Mouse (Mus musculus) liver, embryonic 15.5 days (tissue): ENCODE data around the gene Kat2a. TPM values are rescaled to one million over a fixed set of nuclear protein-coding genes. Genes with fewer than 3 reads are reported as not detected.
A peak's percentile ranks its signal among the peaks of the same experiment; 100 is the strongest.

Experiments
- ATAC-seq: fragments of 200-750 bp; cut with Nextera tagmentation; 2 replicates; pipeline ENCODE4 v1.8.0; 2017; ENCODE audit warnings: moderate number of reproducible peaks, mild to moderate bottlenecking, moderate library complexity; ENCODE audit not compliant: insufficient read depth
- H3K27ac ChIP-seq: fragments of 300-500 bp; sonication (generic); replicated peaks from 2 replicates; pipeline ENCODE4 v1.5.1; 2015; ENCODE audit warnings: mild to moderate bottlenecking, inconsistent platforms
- H3K27me3 ChIP-seq: fragments of 300-500 bp; sonication (generic); 2 replicates; pipeline ENCODE4 v1.6.1; 2015; ENCODE audit warnings: mild to moderate bottlenecking, inconsistent platforms
- H3K36me3 ChIP-seq: fragments of 300-500 bp; sonication (generic); replicated peaks from 2 replicates; pipeline ENCODE4 v1.6.1; 2015; ENCODE audit warnings: moderate library complexity, mild to moderate bottlenecking, inconsistent platforms
- H3K4me1 ChIP-seq: fragments of 300-500 bp; sonication (generic); replicated peaks from 2 replicates; pipeline ENCODE4 v1.6.1; 2015; ENCODE audit warnings: inconsistent platforms
- H3K4me2 ChIP-seq: fragments of 300-500 bp; sonication (generic); 2 replicates; pipeline ENCODE4 v1.6.1; 2015; ENCODE audit warnings: moderate library complexity, mild to moderate bottlenecking, inconsistent platforms
- H3K4me3 ChIP-seq: fragments of 300-500 bp; sonication (generic); replicated peaks from 2 replicates; pipeline ENCODE4 v1.5.1; 2015; ENCODE audit warnings: mild to moderate bottlenecking, inconsistent platforms
- H3K9ac ChIP-seq: fragments of 300-500 bp; sonication (generic); 2 replicates; pipeline ENCODE4 v1.6.1; 2015; ENCODE audit warnings: moderate library complexity, mild to moderate bottlenecking, inconsistent platforms
- H3K9me3 ChIP-seq: fragments of 300-500 bp; sonication (generic); replicated peaks from 2 replicates; pipeline ENCODE4 v1.6.1; 2016; ENCODE audit warnings: inconsistent platforms
- WGBS: fragments of 180-500 bp; shearing (Covaris S2); methylation state at CpG from one replicate; pipeline ENCODE4 v1.1.7; 2015; ENCODE audit warnings: mixed read lengths; ENCODE audit not compliant: insufficient replicate concordance; 5-methylcytosine and 5-hydroxymethylcytosine counted together
- polyA plus RNA-seq: library from polyadenylated mRNA; unstranded; fragments of >200 nt; fragmentation: Nextera tagmentation; extraction: Ambion mirVana; gene quantifications from 2 replicates; pipeline ENCODE4 v1.2.1, GENCODE M21; 2015

The Kat2a gene
- polyA plus RNA-seq, 1 experiment from 2014 or later = 14.1 TPM

- no peak overlapping the region for H3K4me3 ChIP-seq
- no peaks in the 10 kb centered on the region for H3K27me3 ChIP-seq
- ATAC-seq = no peak
- H3K9ac ChIP-seq = no peak overlapping the region
- peaks cover 59% of the 10 kb centered on the region for H3K36me3 ChIP-seq
- H3K27ac ChIP-seq = peak overlapping the region; percentile 45; the same call in 1 of the 2 replicates
- WGBS = 83% methylated on average over 11 of the region's 11 CpGs
- peaks cover 52% of the 10 kb centered on the region for H3K4me1 ChIP-seq
- no peak overlapping the region for H3K4me2 ChIP-seq
- H3K9me3 ChIP-seq = no peaks in the 10 kb centered on the region
These were observed 7.6 kb upstream of the Kat2a start for GRCm38 (mm10) chr11:100719893-100720292.

DNA sequence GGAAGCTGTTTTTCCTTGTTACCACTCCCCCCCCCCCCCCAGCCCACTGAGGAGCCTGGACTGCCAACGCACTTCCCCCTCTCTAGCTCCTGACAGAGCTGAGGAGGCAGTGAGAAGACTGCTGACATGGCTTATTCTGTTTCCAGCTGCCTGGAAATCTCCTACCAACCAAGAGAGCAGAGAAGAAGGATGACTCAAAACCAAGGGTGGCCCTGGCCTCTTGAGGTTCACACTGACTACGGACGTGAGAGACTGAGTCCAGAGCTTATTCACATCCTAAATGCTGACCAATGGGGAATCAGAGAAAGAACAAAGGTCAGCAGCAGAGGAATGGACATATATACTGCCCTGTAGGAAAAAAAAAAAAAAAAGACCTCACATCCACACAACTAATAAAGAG, 7.0 kb upstream of the Kat2a start:
- Histone ChIP-seq H3K4me2 (no peak overlapping the region), H3K4me3 (no peak overlapping the region), H3K36me3 (peaks cover 61% of the 10 kb centered on the region), H3K27ac (0 out of 2 replicates have a peak overlapping the region, but pooled peaks have one; percentile 45), H3K9me3 (no peaks in the 10 kb centered on the region), H3K4me1 (peaks cover 52% of the 10 kb centered on the region), H3K9ac (no peak overlapping the region), H3K27me3 (no peaks in the 10 kb centered on the region)
- peak; percentile 25; the same call in 1 of the 2 replicates for ATAC-seq
- 81% methylated on average over 3 of the region's 3 CpGs for WGBS

DNA sequence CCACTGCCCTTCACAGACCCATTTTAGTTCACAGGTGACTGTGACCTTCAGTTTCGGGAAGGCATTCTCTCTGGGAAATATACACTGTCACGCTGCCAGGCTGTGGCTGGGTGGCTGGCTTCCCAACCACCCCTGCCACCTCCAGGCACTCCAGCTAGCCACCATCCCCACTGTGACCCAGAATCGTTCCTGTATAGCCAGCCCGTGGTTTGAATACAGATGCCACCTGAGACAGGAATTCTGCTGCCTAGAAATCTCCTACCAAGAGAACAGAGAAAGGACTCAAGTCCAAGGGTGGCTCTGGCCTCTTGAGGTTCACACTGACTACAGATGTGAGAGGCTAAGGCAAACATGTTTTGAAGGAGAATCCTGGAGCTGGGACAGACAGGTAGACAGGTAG, 6.6 kb upstream of the Kat2a start:
- WGBS = 90% methylated on average over 4 of the region's 4 CpGs
- peaks cover 54% of the 10 kb centered on the region for H3K4me1 ChIP-seq
- ATAC-seq = no peak

GRCm38 (mm10) chr11:100718462-100718861, 6.2 kb upstream of the Kat2a start:
- peaks cover 61% of the 10 kb centered on the region for H3K36me3 ChIP-seq
- no peak overlapping the region for H3K27ac ChIP-seq
- H3K4me2 ChIP-seq = no peak overlapping the region
- WGBS = 90% methylated on average over 7 of the region's 7 CpGs
- ATAC-seq = no peak
- H3K9ac ChIP-seq = no peak overlapping the region
- H3K4me1 ChIP-seq = peaks cover 55% of the 10 kb centered on the region
- no peaks in the 10 kb centered on the region for H3K27me3 ChIP-seq
- H3K9me3 ChIP-seq = no peaks in the 10 kb centered on the region
- H3K4me3 ChIP-seq = no peak overlapping the region

More for the DNA sequence above, 6.6 kb upstream of the Kat2a start:
- Histone ChIP-seq H3K27ac (0 out of 2 replicates have a peak overlapping the region, but pooled peaks have one; percentile 0), H3K9ac (no peak overlapping the region), H3K36me3 (peaks cover 61% of the 10 kb centered on the region), H3K4me2 (no peak overlapping the region), H3K4me3 (no peak overlapping the region), H3K27me3 (no peaks in the 10 kb centered on the region), H3K9me3 (no peaks in the 10 kb centered on the region)

GRCm38 (mm10) chr11:100716649-100717048, 4.4 kb upstream of the Kat2a start:
- peaks cover 61% of the 10 kb centered on the region for H3K36me3 ChIP-seq
- H3K27me3 ChIP-seq = no peaks in the 10 kb centered on the region
- ATAC-seq = no peak
- H3K27ac ChIP-seq = no peak overlapping the region
- H3K9me3 ChIP-seq = no peaks in the 10 kb centered on the region
- H3K9ac ChIP-seq = no peak overlapping the region
- no peak overlapping the region for H3K4me3 ChIP-seq
- 74% methylated on average over 3 of the region's 3 CpGs for WGBS
- peaks cover 55% of the 10 kb centered on the region for H3K4me1 ChIP-seq
- H3K4me2 ChIP-seq = no peak overlapping the region

GRCm38 (mm10) chr11:100714948-100715347, 2.7 kb upstream of the Kat2a start:
- no peak overlapping the region for H3K9ac ChIP-seq
- peak overlapping the region; percentile 86; the same call in 1 of the 2 replicates for H3K4me2 ChIP-seq
- H3K36me3 ChIP-seq = peaks cover 59% of the 10 kb centered on the region
- H3K9me3 ChIP-seq = no peaks in the 10 kb centered on the region
- H3K27ac ChIP-seq = no peak overlapping the region; the same call in 1 of the 2 replicates
- H3K27me3 ChIP-seq = no peaks in the 10 kb centered on the region
- WGBS = 90% methylated on average over 6 of the region's 6 CpGs
- H3K4me1 ChIP-seq = peaks cover 46% of the 10 kb centered on the region
- no peak overlapping the region for H3K4me3 ChIP-seq
- no peak for ATAC-seq

DNA sequence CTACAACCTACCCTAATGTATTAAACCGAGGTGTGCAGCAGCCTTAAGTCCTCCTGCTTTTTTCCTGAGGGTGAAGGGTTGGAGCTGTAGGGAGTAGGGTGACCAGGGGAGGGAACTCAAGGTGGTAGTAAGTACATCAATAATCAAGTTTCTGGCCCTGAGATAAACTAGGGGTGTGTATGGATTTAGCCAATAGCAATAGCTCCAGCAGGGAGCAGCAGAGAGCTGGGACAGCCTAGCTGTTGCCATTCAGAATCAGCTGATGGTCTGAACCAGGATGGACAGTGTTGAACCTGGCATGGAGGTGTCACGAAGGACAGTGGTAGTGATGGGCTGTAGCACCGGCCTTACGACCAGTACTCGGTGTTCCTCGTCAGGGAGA, 2.3 kb upstream of the Kat2a start:
- no peaks in the 10 kb centered on the region for H3K9me3 ChIP-seq
- no peaks in the 10 kb centered on the region for H3K27me3 ChIP-seq
- WGBS = 40% methylated on average over 6 of the region's 6 CpGs
- ATAC-seq = peak; percentile 47
- peak overlapping the region; percentile 86 for H3K4me2 ChIP-seq
- H3K9ac ChIP-seq = peak overlapping the region; percentile 48; the same call in 1 of the 2 replicates
- peak overlapping the region; percentile 52 for H3K4me3 ChIP-seq
- H3K36me3 ChIP-seq = peaks cover 55% of the 10 kb centered on the region
- H3K4me1 ChIP-seq = peaks cover 43% of the 10 kb centered on the region
- H3K27ac ChIP-seq = peak overlapping the region; percentile 81

DNA sequence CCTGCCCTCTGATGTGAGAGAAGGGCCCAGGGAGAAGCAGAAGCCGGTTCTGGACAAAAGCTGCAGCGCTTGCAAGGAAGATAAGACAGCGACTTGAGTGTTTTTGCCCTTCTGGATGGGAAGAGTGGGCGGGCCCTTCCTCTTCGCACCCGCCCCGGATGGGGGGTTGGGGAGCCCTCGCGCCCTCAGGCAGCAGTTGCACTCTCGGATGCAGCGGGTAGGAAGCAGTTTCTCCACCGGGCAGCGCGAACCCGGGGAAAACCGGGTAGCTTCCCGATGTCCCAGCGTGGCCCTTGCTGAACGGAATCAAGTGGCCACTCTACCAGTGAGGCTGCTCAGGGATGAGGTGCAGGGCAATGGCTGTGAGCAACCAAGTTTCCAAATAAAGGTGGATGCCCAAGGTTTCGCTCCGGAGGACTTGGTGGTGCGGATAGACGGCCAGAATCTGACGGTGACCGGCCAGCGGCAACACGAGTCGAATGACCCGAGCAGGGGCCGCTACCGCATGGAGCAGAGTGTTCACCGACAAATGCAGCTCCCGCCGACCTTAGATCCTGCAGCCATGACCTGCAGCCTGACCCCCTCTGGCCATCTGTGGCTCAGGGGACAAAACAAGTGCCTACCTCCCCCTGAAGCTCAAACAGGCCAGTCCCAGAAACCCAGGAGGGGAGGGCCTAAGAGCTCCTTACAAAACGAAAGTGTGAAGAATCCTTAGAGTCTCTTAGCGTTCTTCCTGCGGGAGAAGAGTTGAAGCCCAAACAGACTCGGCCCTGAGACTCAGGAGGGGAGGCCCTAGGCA, 1.7 kb upstream of the Kat2a start, which contains the start of gene Hspb9:
Gene Hspb9, plus strand, starts transcription at position 116 of the 799 bp plus-strand sequence.
- Histone ChIP-seq H3K9ac (peak within 1 kb of the TSS; percentile 48), H3K4me1 (peaks cover 43% of the 10 kb centered on the region), H3K27ac (peak within 1 kb of the TSS; percentile 81), H3K27me3 (no peaks in the 10 kb centered on the region), H3K36me3 (peaks cover 55% of the 10 kb centered on the region), H3K4me2 (peak within 1 kb of the TSS; percentile 96), H3K4me3 (peak within 1 kb of the TSS; percentile 81), H3K9me3 (no peaks in the 10 kb centered on the region)
- 2% methylated on average over 38 of the region's 38 CpGs for WGBS
- peak; percentile 46 for ATAC-seq

GRCm38 (mm10) chr11:100713174-100713573, 909 bp upstream of the Kat2a start:
- ATAC-seq = no peak
- Histone ChIP-seq H3K9me3 (no peaks in the 10 kb centered on the region), H3K4me1 (peaks cover 43% of the 10 kb centered on the region), H3K36me3 (peaks cover 55% of the 10 kb centered on the region), H3K4me3 (peak overlapping the region; percentile 52), H3K27me3 (no peaks in the 10 kb centered on the region), H3K9ac (peak overlapping the region; percentile 48), H3K27ac (peak overlapping the region; percentile 81), H3K4me2 (peak overlapping the region; percentile 86)
- 41% methylated on average over 4 of the region's 4 CpGs for WGBS

DNA sequence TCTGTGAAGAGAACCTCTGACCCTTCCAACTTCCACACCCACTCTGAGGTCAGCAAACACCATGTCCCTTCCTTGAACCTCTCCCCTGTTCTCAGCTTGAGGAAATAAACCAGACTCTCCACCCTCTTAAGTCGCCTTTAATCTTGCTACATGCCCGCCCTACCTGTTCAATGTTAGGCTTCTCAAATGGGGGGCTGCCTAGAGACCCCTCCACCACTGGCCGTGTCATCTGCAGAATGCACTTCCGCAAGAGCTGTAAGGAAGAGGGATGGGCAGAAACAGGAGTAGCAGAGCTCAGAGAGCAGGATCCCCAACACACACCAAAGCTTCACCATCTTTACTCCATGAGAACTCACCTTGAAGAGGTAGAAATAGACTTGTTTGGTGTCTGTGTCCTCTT, 1.3 kb downstream of the Kat2a start:
- 69% methylated on average over 4 of the region's 4 CpGs for WGBS
- peaks cover 54% of the 10 kb centered on the region for H3K36me3 ChIP-seq
- H3K4me1 ChIP-seq = peaks cover 43% of the 10 kb centered on the region
- no peaks in the 10 kb centered on the region for H3K27me3 ChIP-seq
- H3K9ac ChIP-seq = no peak overlapping the region; the same call in 1 of the 2 replicates
- no peaks in the 10 kb centered on the region for H3K9me3 ChIP-seq
- peak overlapping the region; percentile 96; the same call in 1 of the 2 replicates for H3K4me2 ChIP-seq
- no peak overlapping the region for H3K27ac ChIP-seq
- ATAC-seq = no peak
- H3K4me3 ChIP-seq = no peak overlapping the region

GRCm38 (mm10) chr11:100710528-100710927, 1.7 kb downstream of the Kat2a start:
- no peak for ATAC-seq
- Histone ChIP-seq H3K4me3 (no peak overlapping the region), H3K36me3 (peaks cover 53% of the 10 kb centered on the region), H3K9ac (no peak overlapping the region), H3K27ac (no peak overlapping the region), H3K4me1 (peaks cover 43% of the 10 kb centered on the region), H3K4me2 (no peak overlapping the region), H3K27me3 (no peaks in the 10 kb centered on the region), H3K9me3 (no peaks in the 10 kb centered on the region)
- WGBS = 83% methylated on average over 15 of the region's 15 CpGs
